Mouse (Mus musculus): ENCODE data around the gene Slc7a11. TPM values are rescaled to one million over a fixed set of nuclear protein-coding genes. Genes with fewer than 3 reads are reported as not detected.

The Slc7a11 gene
- total RNA-seq (2014; rRNA removed; ENCODE audit: low replicate concordance) (0.08 and 0.97 TPM in 2 replicates), polyA plus RNA-seq (2015; fragmentation: Nextera tagmentation; extraction: Ambion mirVana) (0.04 and 0.05 TPM in 2 replicates)

GRCm38 (mm10) chr3:50443421-50443916, at the start of gene Slc7a11:
Gene Slc7a11 (minus strand): TSS chr3:50443614.
- peak within 1 kb of the TSS; percentile 0; the same call in 1 of the 2 replicates for H3K9ac ChIP-seq (replicated peaks; ENCODE audit: low read depth, low read length)
- ATAC-seq (ENCODE audit: insufficient read depth, low read depth) (peak; percentile 39; the same call in 1 of the 2 replicates), DNase-seq (ENCODE audit: low spot score) (peak; percentile 42)
- H3K4me2 ChIP-seq (ENCODE audit: low read depth, low read length), result peak within 1 kb of the TSS; percentile 63
- TF ChIP-seq EP300 (IDR thresholded peaks at IDR 0.05; ENCODE audit: low read depth), result no peak
- TF ChIP-seq CTCF (IDR thresholded peaks at IDR 0.05; ENCODE audit: low read depth), result no peak
- no peaks in the 10 kb centered on the region for H3K36me3 ChIP-seq (replicated peaks; ENCODE audit: control insufficient read depth, insufficient read depth, low read length)
- no peaks in the 10 kb centered on the region for H3K9me3 ChIP-seq (replicated peaks; ENCODE audit: control insufficient read depth, low read length)
- H3K4me1 ChIP-seq (ENCODE audit: control insufficient read depth, insufficient read depth), result 0 out of 2 replicates have a peak, but pooled peaks cover 4% of the 10 kb centered on the region
- H3K27ac ChIP-seq (ENCODE audit: low read depth), result peak within 1 kb of the TSS; percentile 15; the same call in 1 of the 2 replicates
- no peaks in the 10 kb centered on the region for H3K27me3 ChIP-seq (ENCODE audit: control insufficient read depth, insufficient read depth, low read length)
- H3K4me3 ChIP-seq (ENCODE audit: low read depth, low read length), result peak within 1 kb of the TSS; percentile 44
- WGBS, result 5% methylated on average over 11 of the region's 11 CpGs

DNA sequence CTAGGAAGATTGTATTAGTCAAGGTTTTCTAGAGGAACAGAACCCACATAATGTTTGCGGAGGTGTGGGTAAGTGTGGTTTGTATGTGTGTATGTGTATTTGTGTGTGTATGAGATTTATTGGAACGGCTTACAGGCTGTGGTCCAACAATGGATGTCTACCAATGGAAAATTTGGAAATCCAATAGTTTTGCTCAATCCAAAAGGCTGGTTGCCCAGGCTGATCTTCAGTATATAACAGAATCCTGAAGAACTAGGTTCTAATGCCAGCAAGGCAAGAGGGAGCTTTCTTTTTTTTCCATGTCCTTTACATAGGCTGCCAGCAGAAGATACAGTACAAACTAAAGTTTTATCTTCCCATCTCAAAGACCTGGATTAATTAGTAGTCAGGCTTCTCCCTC, 48.3 kb upstream of the Slc7a11 start:
- TF ChIP-seq CTCF (IDR thresholded peaks at IDR 0.05; ENCODE audit: low read depth), result no peak
- no peak for TF ChIP-seq EP300 (IDR thresholded peaks at IDR 0.05; ENCODE audit: low read depth)
- no peak overlapping the region for H3K4me3 ChIP-seq (ENCODE audit: low read depth, low read length)
- H3K27me3 ChIP-seq (ENCODE audit: control insufficient read depth, insufficient read depth, low read length), result no peaks in the 10 kb centered on the region
- no peak overlapping the region for H3K27ac ChIP-seq (ENCODE audit: low read depth)
- 0 out of 2 replicates have a peak, but pooled peaks cover 3% of the 10 kb centered on the region for H3K9me3 ChIP-seq (replicated peaks; ENCODE audit: control insufficient read depth, low read length)
- no peak overlapping the region for H3K4me2 ChIP-seq (ENCODE audit: low read depth, low read length)
- no peaks in the 10 kb centered on the region for H3K36me3 ChIP-seq (replicated peaks; ENCODE audit: control insufficient read depth, insufficient read depth, low read length)
- 80% methylated on average over 2 of the region's 2 CpGs for WGBS
- H3K4me1 ChIP-seq (ENCODE audit: control insufficient read depth, insufficient read depth), result no peaks in the 10 kb centered on the region
- DNase-seq (ENCODE audit: low spot score) (no peak), ATAC-seq (ENCODE audit: insufficient read depth, low read depth) (no peak)
- H3K9ac ChIP-seq (replicated peaks; ENCODE audit: low read depth, low read length), result no peak overlapping the region

DNA sequence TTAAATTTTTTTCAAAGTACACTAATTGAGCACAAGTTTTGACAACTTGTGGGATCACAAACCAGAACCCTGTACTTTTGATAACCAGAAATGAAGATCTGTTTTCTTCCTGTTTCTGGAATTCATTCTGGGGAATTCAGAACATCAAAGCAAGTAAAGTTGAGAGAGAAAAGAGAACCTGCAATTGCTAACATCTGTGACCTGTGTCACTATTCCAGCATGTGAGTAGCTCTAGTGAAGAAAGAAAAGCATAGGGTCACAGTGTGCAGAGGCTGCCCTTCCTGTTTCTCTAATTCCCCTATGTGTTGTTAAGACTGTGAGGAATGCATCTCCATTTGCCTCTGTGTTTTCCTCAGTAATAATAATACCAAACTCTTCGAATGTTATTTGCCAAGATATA, 40.7 kb upstream of the Slc7a11 start:
- no peaks in the 10 kb centered on the region for H3K36me3 ChIP-seq (replicated peaks; ENCODE audit: control insufficient read depth, insufficient read depth, low read length)
- no peak overlapping the region for H3K27ac ChIP-seq (ENCODE audit: low read depth)
- H3K4me2 ChIP-seq (ENCODE audit: low read depth, low read length), result no peak overlapping the region
- H3K4me1 ChIP-seq (ENCODE audit: control insufficient read depth, insufficient read depth), result no peaks in the 10 kb centered on the region
- no peak for TF ChIP-seq EP300 (IDR thresholded peaks at IDR 0.05; ENCODE audit: low read depth)
- TF ChIP-seq CTCF (IDR thresholded peaks at IDR 0.05; ENCODE audit: low read depth), result no peak
- H3K9me3 ChIP-seq (replicated peaks; ENCODE audit: control insufficient read depth, low read length), result no peaks in the 10 kb centered on the region
- H3K27me3 ChIP-seq (ENCODE audit: control insufficient read depth, insufficient read depth, low read length), result no peaks in the 10 kb centered on the region
- no peak for DNase-seq (ENCODE audit: low spot score)
- WGBS, result 65% methylated on average over 1 of the region's 1 CpGs
- no peak overlapping the region for H3K9ac ChIP-seq (replicated peaks; ENCODE audit: low read depth, low read length)
- ATAC-seq (ENCODE audit: insufficient read depth, low read depth), result no peak
- no peak overlapping the region for H3K4me3 ChIP-seq (ENCODE audit: low read depth, low read length)

GRCm38 (mm10) chr3:50462223-50462622, 18.8 kb upstream of the Slc7a11 start:
- Histone ChIP-seq H3K27ac (ENCODE audit: low read depth) (no peak overlapping the region), H3K9me3 (replicated peaks; ENCODE audit: control insufficient read depth, low read length) (no peaks in the 10 kb centered on the region), H3K4me1 (ENCODE audit: control insufficient read depth, insufficient read depth) (no peaks in the 10 kb centered on the region), H3K4me2 (ENCODE audit: low read depth, low read length) (no peak overlapping the region), H3K9ac (replicated peaks; ENCODE audit: low read depth, low read length) (no peak overlapping the region), H3K36me3 (replicated peaks; ENCODE audit: control insufficient read depth, insufficient read depth, low read length) (no peaks in the 10 kb centered on the region), H3K27me3 (ENCODE audit: control insufficient read depth, insufficient read depth, low read length) (no peaks in the 10 kb centered on the region), H3K4me3 (ENCODE audit: low read depth, low read length) (no peak overlapping the region)
- no peak for TF ChIP-seq EP300 (IDR thresholded peaks at IDR 0.05; ENCODE audit: low read depth)
- no peak for TF ChIP-seq CTCF (IDR thresholded peaks at IDR 0.05; ENCODE audit: low read depth)
- no peak for DNase-seq (ENCODE audit: low spot score)
- 77% methylated on average over 2 of the region's 2 CpGs for WGBS
- no peak for ATAC-seq (ENCODE audit: insufficient read depth, low read depth)

- Histone ChIP-seq H3K27ac (ENCODE audit: low read depth) (no peak overlapping the region), H3K4me3 (ENCODE audit: low read depth, low read length) (no peak overlapping the region), H3K4me1 (ENCODE audit: control insufficient read depth, insufficient read depth) (no peaks in the 10 kb centered on the region), H3K9ac (replicated peaks; ENCODE audit: low read depth, low read length) (no peak overlapping the region), H3K4me2 (ENCODE audit: low read depth, low read length) (no peak overlapping the region), H3K9me3 (replicated peaks; ENCODE audit: control insufficient read depth, low read length) (no peaks in the 10 kb centered on the region), H3K27me3 (ENCODE audit: control insufficient read depth, insufficient read depth, low read length) (no peaks in the 10 kb centered on the region), H3K36me3 (replicated peaks; ENCODE audit: control insufficient read depth, insufficient read depth, low read length) (no peaks in the 10 kb centered on the region)
- TF ChIP-seq CTCF (IDR thresholded peaks at IDR 0.05; ENCODE audit: low read depth) (no peak), EP300 (IDR thresholded peaks at IDR 0.05; ENCODE audit: low read depth) (no peak)
- 73% methylated on average over 5 of the region's 5 CpGs for WGBS
- ATAC-seq (ENCODE audit: insufficient read depth, low read depth), result no peak
- no peak for DNase-seq (ENCODE audit: low spot score)
These were observed 13.7 kb upstream of the Slc7a11 start for GRCm38 (mm10) chr3:50457136-50457535.

DNA sequence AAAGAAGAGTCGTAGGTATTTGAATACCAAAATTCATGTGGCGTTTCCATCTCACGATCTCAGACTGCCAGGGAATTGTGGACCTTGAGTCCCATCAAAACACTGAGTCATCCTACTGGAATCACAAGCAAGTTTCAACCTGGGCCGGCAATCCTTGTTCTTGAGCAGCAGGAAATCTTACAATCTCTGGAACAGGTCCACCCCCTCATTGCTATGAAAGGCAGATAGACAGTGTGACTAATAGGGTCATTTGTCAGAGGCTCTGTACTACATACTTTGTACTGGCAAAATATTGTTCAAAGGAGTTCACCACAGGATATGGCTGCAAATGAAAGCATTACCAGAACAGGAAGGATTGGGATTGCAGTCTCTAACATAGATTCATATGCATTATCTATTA, 13.2 kb upstream of the Slc7a11 start:
- Histone ChIP-seq H3K4me3 (ENCODE audit: low read depth, low read length) (no peak overlapping the region), H3K27me3 (ENCODE audit: control insufficient read depth, insufficient read depth, low read length) (no peaks in the 10 kb centered on the region), H3K4me2 (ENCODE audit: low read depth, low read length) (no peak overlapping the region), H3K36me3 (replicated peaks; ENCODE audit: control insufficient read depth, insufficient read depth, low read length) (no peaks in the 10 kb centered on the region), H3K4me1 (ENCODE audit: control insufficient read depth, insufficient read depth) (no peaks in the 10 kb centered on the region), H3K27ac (ENCODE audit: low read depth) (no peak overlapping the region), H3K9me3 (replicated peaks; ENCODE audit: control insufficient read depth, low read length) (no peaks in the 10 kb centered on the region), H3K9ac (replicated peaks; ENCODE audit: low read depth, low read length) (no peak overlapping the region)
- DNase-seq (ENCODE audit: low spot score) (no peak), ATAC-seq (ENCODE audit: insufficient read depth, low read depth) (no peak)
- 55% methylated on average over 4 of the region's 4 CpGs for WGBS
- no peak for TF ChIP-seq EP300 (IDR thresholded peaks at IDR 0.05; ENCODE audit: low read depth)
- no peak for TF ChIP-seq CTCF (IDR thresholded peaks at IDR 0.05; ENCODE audit: low read depth)

Measured in heart, postnatal 0 days (tissue).